Mouse (Mus musculus): ENCODE results near the gene 2210408I21Rik.

DNA sequence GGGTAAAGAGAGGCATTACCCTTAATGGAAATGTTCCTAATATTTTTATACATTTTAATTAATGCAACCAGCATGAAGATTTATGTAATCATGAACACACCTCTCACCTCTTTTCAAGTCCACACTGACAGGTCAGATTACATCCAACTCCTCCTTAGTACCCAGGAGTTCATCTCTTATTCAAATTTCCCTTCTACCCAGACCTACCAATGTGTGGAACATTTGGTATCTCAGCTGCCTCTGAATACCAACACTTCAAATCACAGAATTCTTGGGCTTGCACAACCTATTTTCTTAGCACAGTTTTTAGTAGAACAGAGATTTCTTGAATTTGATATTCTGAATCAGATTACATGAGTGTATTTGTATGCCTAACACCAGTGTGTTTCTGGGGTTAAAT is 394.4 kb downstream of the 2210408I21Rik start:
- TF ChIP-seq CTCF (IDR thresholded peaks at IDR 0.05; ENCODE audit: borderline replicate concordance, insufficient read depth, low read length) (no peak), POLR2A (IDR thresholded peaks at IDR 0.05; ENCODE audit: low read depth, low read length) (no peak)

Measured in embryonic fibroblast, embryonic 13.5 days (primary cell).